Mouse (Mus musculus) brain, embryonic 14.5 days (tissue): ENCODE measurements around the gene Tmem238l.

ENCODE experiments used
- CTCF ChIP-seq: fragments of 200-500 bp; IDR thresholded peaks from 2 replicates; pipeline ENCODE4 v1.5.1; 2012; ENCODE audit warnings: inconsistent platforms, mild to moderate bottlenecking, moderate library complexity, borderline replicate concordance; ENCODE audit not compliant: insufficient read depth, insufficient read length; ENCODE audit errors: extremely low read depth
- POLR2A ChIP-seq: fragments of 200-500 bp; IDR thresholded peaks from 2 replicates; pipeline ENCODE4 v1.6.1; 2012; ENCODE audit warnings: mild to moderate bottlenecking, inconsistent platforms, borderline replicate concordance; ENCODE audit not compliant: poor library complexity, insufficient read depth, insufficient read length, severe bottlenecking; ENCODE audit errors: extremely low read depth

- TF ChIP-seq CTCF (no peak), POLR2A (no peak)
Measured at GRCm38 (mm10) chr11:66945224-66945767, 11.1 kb upstream of the Tmem238l start.
